Mouse (Mus musculus): Measurements from ENCODE around the gene Add3. TPM values are rescaled to one million over a fixed set of nuclear protein-coding genes. Genes with fewer than 3 reads are reported as not detected.

Add3 gene
- polyA plus RNA-seq, 1 experiment from 2014 or later, result 29.9 TPM

DNA sequence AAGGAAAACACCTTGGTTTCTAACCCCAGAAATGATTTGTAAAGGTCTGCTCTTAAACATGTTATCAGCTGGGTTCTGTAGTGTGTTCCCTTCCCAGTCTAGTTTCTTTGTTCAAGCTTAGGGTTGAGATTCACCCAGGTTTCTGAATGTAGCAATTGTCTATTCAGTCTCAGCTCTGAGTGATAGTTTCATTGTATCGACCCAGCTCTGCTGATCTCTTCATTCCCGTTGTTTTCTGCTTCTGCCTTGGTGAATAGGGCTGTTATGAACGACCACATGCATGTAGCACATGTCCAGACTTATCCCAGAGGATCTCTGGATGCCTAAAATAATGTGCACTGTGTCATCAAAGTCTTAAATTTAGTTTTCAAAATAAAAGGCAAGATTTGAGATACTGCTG, 19.8 kb upstream of the Add3 start:
- Histone ChIP-seq H3K9me3 (no peaks in the 10 kb centered on the region), H3K36me3 (no peaks in the 10 kb centered on the region), H3K4me3 (no peak overlapping the region), H3K4me2 (replicated peaks) (no peak overlapping the region), H3K27me3 (no peaks in the 10 kb centered on the region), H3K27ac (replicated peaks) (no peak overlapping the region), H3K9ac (replicated peaks) (no peak overlapping the region), H3K4me1 (no peaks in the 10 kb centered on the region)
- ATAC-seq (replicated peaks), result no peak
- 77% methylated on average over 3 of the region's 3 CpGs for WGBS

DNA sequence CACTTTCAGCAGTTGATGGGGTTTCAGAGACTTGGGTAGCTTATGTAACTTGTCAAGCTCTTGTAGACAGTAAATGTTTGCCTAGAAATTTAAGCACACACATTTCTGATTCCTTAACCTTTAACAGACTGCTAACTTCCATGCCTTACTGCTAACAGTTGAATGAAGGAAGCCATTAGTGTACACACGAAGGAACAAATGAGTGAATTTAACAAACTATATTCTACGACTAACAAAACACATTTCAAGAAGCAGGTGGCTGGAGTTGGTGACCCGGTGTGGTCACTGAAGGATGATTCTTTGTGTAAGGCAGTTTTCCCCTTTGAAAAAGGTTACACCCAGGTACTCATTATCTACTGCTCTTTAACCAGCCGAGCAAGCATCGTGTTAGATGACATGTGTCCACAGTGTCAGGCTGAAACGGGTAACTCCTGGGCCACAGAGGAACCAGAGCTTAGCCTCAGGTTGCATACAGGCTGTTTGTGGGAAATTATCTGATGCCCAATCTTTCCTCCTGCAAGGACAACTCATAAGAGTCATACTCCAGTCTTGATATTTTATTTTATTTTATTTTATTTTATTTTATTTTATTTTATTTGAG, 17.5 kb upstream of the Add3 start:
- H3K4me1 ChIP-seq, result no peaks in the 10 kb centered on the region
- 89% methylated on average over 6 of the region's 6 CpGs for whole genome bisulfite sequencing

GRCm38 (mm10) chr19:53123301-53123700, 16.9 kb upstream of the Add3 start:
- H3K27me3 ChIP-seq, result no peaks in the 10 kb centered on the region
- H3K4me2 ChIP-seq (replicated peaks), result no peak overlapping the region
- 73% methylated on average over 5 of the region's 5 CpGs for WGBS
- no peaks in the 10 kb centered on the region for H3K36me3 ChIP-seq
- no peak overlapping the region for H3K27ac ChIP-seq (replicated peaks)
- H3K4me3 ChIP-seq, result no peak overlapping the region
- no peaks in the 10 kb centered on the region for H3K9me3 ChIP-seq
- no peak for ATAC-seq (replicated peaks)
- H3K9ac ChIP-seq (replicated peaks), result no peak overlapping the region
- no peaks in the 10 kb centered on the region for H3K4me1 ChIP-seq

More for the DNA sequence above, 17.5 kb upstream of the Add3 start:
- H3K9me3 ChIP-seq, result no peaks in the 10 kb centered on the region
- H3K27me3 ChIP-seq, result no peaks in the 10 kb centered on the region
- no peak for ATAC-seq (replicated peaks)
- no peaks in the 10 kb centered on the region for H3K36me3 ChIP-seq
- no peak overlapping the region for H3K9ac ChIP-seq (replicated peaks)
- no peak overlapping the region for H3K27ac ChIP-seq (replicated peaks)
- H3K4me2 ChIP-seq (replicated peaks), result no peak overlapping the region
- no peak overlapping the region for H3K4me3 ChIP-seq

GRCm38 (mm10) chr19:53125679-53126078, 14.6 kb upstream of the Add3 start:
- Histone ChIP-seq H3K27ac (replicated peaks) (no peak overlapping the region), H3K9me3 (no peaks in the 10 kb centered on the region), H3K4me3 (no peak overlapping the region), H3K4me2 (replicated peaks) (no peak overlapping the region), H3K9ac (replicated peaks) (no peak overlapping the region), H3K36me3 (no peaks in the 10 kb centered on the region), H3K4me1 (no peaks in the 10 kb centered on the region), H3K27me3 (no peaks in the 10 kb centered on the region)
- no peak for ATAC-seq (replicated peaks)
- WGBS, result 81% methylated on average over 2 of the region's 2 CpGs

DNA sequence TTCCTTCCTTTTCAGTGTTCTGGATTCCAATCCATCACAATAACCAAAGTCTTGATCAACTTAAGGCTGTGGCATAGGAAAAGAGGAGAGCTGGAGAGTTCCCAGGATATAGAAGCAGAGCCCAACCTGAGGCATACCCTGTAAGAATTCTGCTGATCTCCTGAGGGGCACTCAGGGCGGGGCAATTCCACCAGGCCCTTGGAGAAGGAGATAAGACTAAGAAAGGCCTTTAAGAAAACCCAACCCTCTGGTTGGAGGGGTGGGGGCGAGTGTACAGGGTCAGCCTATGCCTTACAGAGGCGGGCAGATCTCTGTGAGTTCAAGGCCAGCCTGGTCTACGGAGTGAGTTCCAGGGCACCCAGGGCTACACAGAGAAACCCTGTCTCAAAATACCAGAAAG, 13.7 kb upstream of the Add3 start:
- Histone ChIP-seq H3K36me3 (no peaks in the 10 kb centered on the region), H3K27ac (replicated peaks) (no peak overlapping the region), H3K4me1 (no peaks in the 10 kb centered on the region), H3K9me3 (no peaks in the 10 kb centered on the region), H3K9ac (replicated peaks) (no peak overlapping the region), H3K4me3 (no peak overlapping the region), H3K27me3 (no peaks in the 10 kb centered on the region), H3K4me2 (replicated peaks) (no peak overlapping the region)
- 88% methylated on average over 4 of the region's 4 CpGs for WGBS
- ATAC-seq (replicated peaks), result no peak

DNA sequence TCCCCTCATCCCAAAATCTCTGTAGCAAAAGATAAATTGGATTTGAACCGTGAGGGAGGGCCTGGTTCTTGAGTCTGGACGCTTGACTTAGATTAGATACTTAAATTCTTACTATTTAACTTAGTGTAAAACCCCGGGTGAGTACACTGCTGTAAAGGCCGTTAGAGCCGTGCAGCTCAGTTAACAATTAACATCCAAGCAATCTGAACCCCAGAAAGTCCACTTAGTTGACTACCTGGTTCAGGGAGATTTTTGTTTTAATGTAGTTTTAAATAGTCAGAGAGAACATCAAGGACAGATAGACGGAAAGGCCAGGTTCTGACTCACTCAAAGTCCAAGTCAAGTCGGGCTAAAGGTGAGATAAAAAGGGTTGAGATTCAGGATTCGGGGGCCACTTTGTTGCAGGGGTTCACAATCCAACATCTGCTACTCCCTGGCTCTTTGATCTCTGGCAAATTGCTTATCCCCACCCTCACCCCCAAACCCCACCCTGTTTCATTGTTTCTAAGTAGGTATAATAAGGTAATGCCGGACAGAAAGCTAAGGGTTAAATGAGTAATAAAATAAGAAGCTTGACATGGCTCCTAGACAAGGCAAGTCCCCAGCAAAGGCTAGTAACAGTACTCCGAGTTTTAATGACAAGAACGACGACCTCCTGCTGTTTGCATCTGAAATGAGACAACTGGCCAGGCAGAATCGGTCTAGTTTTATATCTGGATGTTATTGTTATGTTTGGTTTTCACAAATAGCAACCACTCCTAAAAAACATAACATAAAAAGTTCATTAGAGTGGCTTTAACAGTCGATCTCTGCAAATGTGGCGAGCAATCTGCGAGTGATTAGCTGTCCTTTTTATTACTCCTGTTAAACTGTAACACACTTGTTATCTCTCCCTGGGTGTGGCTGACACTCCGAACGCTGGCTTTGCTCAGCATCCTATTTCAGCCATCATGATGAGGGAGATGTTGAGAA, 12.6 kb upstream of the Add3 start:
- Histone ChIP-seq H3K36me3 (no peaks in the 10 kb centered on the region), H3K4me1 (no peaks in the 10 kb centered on the region), H3K9me3 (no peaks in the 10 kb centered on the region), H3K4me3 (no peak overlapping the region), H3K27ac (replicated peaks) (no peak overlapping the region), H3K9ac (replicated peaks) (no peak overlapping the region), H3K27me3 (no peaks in the 10 kb centered on the region), H3K4me2 (replicated peaks) (no peak overlapping the region)
- ATAC-seq (replicated peaks), result no peak
- WGBS, result 65% methylated on average over 18 of the region's 18 CpGs

DNA sequence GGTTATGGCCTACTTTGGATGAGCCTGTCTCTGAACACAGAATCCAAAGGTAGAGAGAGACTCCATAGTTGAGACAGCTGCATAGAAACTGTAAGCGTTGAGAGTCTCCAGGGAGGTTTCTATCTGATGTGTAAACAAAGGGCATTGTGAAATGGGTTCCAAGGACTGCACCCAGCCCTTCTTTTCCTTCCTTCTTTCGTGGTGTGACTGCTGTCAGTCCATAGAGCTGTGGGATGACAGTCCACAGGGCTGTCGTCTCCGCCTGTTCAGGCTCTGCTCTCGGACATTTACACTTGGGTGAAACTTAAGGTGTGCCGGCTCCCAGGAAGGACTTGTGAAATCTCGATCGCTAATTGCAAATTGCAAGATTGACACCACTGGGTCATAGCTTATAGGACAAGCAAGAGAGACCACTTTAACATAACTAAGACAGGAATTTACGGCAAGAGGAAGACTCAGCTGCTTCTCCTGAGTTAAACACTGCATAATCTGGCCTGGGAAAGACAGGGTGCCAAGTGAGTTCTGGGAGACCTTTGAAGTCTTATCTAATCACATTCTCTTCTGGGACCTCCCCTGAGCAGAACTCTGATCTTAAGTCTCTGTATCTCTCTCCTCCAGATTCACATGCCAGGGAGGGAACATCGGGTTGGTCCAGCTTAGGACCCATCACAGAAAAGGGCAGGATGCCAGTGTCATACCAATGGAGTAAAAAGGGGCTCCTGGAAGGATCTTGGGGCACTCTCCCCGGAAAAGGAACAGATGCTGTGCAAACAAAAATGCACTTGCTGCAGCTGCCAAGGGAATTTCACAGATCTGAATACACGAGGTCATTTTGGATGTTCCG, 11.5 kb upstream of the Add3 start:
- Histone ChIP-seq H3K9me3 (no peaks in the 10 kb centered on the region), H3K4me3 (no peak overlapping the region), H3K36me3 (no peaks in the 10 kb centered on the region), H3K27me3 (no peaks in the 10 kb centered on the region), H3K9ac (replicated peaks) (no peak overlapping the region), H3K27ac (replicated peaks) (no peak overlapping the region), H3K4me1 (no peaks in the 10 kb centered on the region), H3K4me2 (replicated peaks) (no peak overlapping the region)
- ATAC-seq (replicated peaks), result no peak
- WGBS, result 64% methylated on average over 13 of the region's 13 CpGs

DNA sequence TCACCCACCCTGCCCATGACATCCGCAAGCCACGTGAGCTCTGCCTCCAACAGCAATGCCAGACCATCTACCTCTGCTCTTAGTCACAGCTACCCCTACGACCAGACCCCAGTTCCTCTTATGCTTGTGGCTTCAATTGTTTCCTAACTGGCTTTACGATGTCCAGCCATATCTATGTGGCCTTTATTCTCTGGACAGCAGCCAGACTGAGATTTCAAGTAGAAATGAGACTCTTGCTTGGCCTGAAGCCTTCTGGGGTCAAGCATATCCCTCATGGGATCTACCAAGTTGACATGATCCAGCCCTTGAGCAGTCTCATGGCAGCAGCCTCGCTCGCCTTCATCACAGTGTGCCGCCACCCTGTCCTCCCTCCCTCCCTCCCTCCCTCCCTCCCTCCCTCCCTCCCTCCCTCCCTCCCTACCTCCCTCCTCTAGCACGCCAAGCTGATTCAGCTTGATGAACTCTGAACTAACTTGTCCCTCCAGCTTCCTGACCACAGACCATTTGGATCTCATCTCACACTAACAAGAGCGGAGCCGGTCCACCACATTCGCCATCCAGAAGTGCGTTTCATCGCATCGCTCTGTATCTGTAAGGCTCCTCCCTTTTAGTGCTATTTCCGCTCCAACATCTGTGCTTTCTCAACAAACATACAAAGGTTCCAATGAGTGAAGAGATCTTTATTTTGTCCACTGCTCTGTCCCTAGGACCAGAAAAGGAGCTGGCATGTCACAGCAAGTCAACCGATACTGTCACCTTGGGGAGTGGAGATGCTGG, 9.7 kb upstream of the Add3 start:
- no peaks in the 10 kb centered on the region for H3K9me3 ChIP-seq
- no peak overlapping the region for H3K4me2 ChIP-seq (replicated peaks)
- no peaks in the 10 kb centered on the region for H3K36me3 ChIP-seq
- no peak overlapping the region for H3K4me3 ChIP-seq
- WGBS, result 93% methylated on average over 16 of the region's 16 CpGs
- no peak overlapping the region for H3K9ac ChIP-seq (replicated peaks)
- H3K27me3 ChIP-seq, result no peaks in the 10 kb centered on the region
- H3K4me1 ChIP-seq, result no peaks in the 10 kb centered on the region
- ATAC-seq (replicated peaks), result no peak
- H3K27ac ChIP-seq (replicated peaks), result no peak overlapping the region

DNA sequence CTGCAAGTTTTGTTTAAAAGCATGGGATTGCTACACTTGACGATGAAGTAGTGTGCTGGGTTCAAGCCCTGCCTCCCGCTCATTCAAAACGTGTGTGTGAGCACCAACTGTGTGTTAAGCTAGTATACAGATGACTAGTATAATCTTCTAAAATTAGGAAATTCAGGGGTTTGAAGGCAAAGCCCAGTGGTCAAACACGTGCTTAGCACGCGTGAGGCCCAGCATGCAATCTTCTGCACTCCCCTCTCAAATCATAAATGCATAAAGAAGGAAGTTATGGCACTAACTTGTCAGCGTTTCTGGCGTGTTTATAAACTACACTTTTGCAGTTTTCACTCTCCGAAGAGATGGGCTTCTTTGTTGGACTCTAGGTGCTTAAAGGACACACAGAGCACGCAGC, 7.8 kb upstream of the Add3 start:
- ATAC-seq (replicated peaks), result no peak
- H3K27ac ChIP-seq (replicated peaks), result no peak overlapping the region
- no peaks in the 10 kb centered on the region for H3K36me3 ChIP-seq
- H3K9ac ChIP-seq (replicated peaks), result no peak overlapping the region
- no peaks in the 10 kb centered on the region for H3K27me3 ChIP-seq
- peaks cover 3% of the 10 kb centered on the region; the same call in 1 of the 2 replicates for H3K4me1 ChIP-seq
- no peaks in the 10 kb centered on the region for H3K9me3 ChIP-seq
- WGBS, result 82% methylated on average over 10 of the region's 10 CpGs
- no peak overlapping the region for H3K4me2 ChIP-seq (replicated peaks)
- H3K4me3 ChIP-seq, result no peak overlapping the region

GRCm38 (mm10) chr19:53136336-53137090, 3.7 kb upstream of the Add3 start:
- ATAC-seq (replicated peaks), result no peak
- no peak overlapping the region for H3K9ac ChIP-seq (replicated peaks)
- no peaks in the 10 kb centered on the region for H3K9me3 ChIP-seq
- no peak overlapping the region for H3K27ac ChIP-seq (replicated peaks)
- no peak overlapping the region for H3K4me3 ChIP-seq
- no peak overlapping the region for H3K4me2 ChIP-seq (replicated peaks)
- H3K4me1 ChIP-seq, result peaks cover 15% of the 10 kb centered on the region
- H3K36me3 ChIP-seq, result no peaks in the 10 kb centered on the region
- no peaks in the 10 kb centered on the region for H3K27me3 ChIP-seq
- 50% methylated on average over 13 of the region's 13 CpGs for WGBS

GRCm38 (mm10) chr19:53137116-53137670, 3.0 kb upstream of the Add3 start:
- no peaks in the 10 kb centered on the region for H3K36me3 ChIP-seq
- H3K4me3 ChIP-seq, result no peak overlapping the region
- ATAC-seq (replicated peaks), result no peak
- no peaks in the 10 kb centered on the region for H3K9me3 ChIP-seq
- no peak overlapping the region for H3K9ac ChIP-seq (replicated peaks)
- peaks cover 21% of the 10 kb centered on the region for H3K4me1 ChIP-seq
- H3K27me3 ChIP-seq, result no peaks in the 10 kb centered on the region
- H3K4me2 ChIP-seq (replicated peaks), result no peak overlapping the region
- H3K27ac ChIP-seq (replicated peaks), result no peak overlapping the region
- WGBS, result 29% methylated on average over 4 of the region's 4 CpGs

Data from forebrain, embryonic 15.5 days (tissue).